Mouse (Mus musculus): Measurements from ENCODE around the gene Tomm6.

- no peak for TF ChIP-seq CTCF (IDR thresholded peaks at IDR 0.05)
- no peak for TF ChIP-seq EP300 (IDR thresholded peaks at IDR 0.05)
These were observed 36.2 kb downstream of the Tomm6 start for GRCm38 (mm10) chr17:47651953-47652352.
